Mouse (Mus musculus) cortical plate, adult 2 months (tissue): Measurements from ENCODE around the gene T2.

Experiments
- CTCF ChIP-seq: fragments of 200-500 bp; IDR thresholded peaks from 2 replicates; pipeline ENCODE4 v1.5.1; 2011; ENCODE audit warnings: mild to moderate bottlenecking, control low read depth, low read length; ENCODE audit not compliant: insufficient read depth; ENCODE audit errors: extremely low read depth
- POLR2A ChIP-seq: fragments of 200-500 bp; IDR thresholded peaks from 2 replicates; pipeline ENCODE4 v1.6.1; 2011; ENCODE audit warnings: mild to moderate bottlenecking, low read length, control low read depth; ENCODE audit not compliant: insufficient read depth; ENCODE audit errors: extremely low read depth

DNA sequence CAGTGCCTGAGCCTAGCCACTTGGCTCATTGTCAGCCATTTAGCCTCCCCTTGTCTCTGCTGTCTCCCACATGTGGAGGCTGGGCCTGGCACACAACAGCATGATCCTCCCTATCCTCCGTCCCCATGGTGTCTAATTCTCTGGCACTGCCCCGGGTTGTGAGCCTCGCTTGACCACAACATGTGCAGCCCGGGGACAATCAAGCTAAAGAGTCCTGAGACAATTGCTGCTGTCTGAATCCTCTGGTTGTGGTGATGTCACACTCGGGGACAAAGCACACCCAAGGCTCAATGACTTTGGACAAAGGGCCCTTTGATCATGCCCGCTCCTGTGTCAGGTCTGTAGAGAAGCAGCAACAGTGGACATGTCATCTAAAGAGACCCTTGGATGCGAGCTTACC, 4.7 kb upstream of the T2 start:
- TF ChIP-seq CTCF (no peak), POLR2A (no peak)
